Mouse (Mus musculus) neutrophil, adult 65 days (primary cell): ENCODE results near the gene Srek1. TPM values are rescaled to one million over a fixed set of nuclear protein-coding genes. Genes with fewer than 3 reads are reported as not detected.

Experiments used
- total RNA-seq: library from RNA; stranded (reverse); gene quantifications from 2 replicates; pipeline ENCODE4 v1.2.4, GENCODE M21; 2023

The Srek1 gene
- total RNA-seq = 71.6 and 90.3 TPM in 2 replicates

GRCm38 (mm10) chr13:103774119-103774757 lies at the start of gene Srek1:
Srek1 (minus strand) TSS chr13:103774608.

Other genes with a start within 250 kb of the Srek1 start
- 83.0 and 104 TPM in 2 replicates for gene Erbin, start 145.9 kb upstream of the Srek1 start, total RNA-seq